Mouse (Mus musculus): ENCODE data around the gene Ppm1a. TPM values are rescaled to one million over a fixed set of nuclear protein-coding genes. Genes with fewer than 3 reads are reported as not detected.

Ppm1a gene
- total RNA-seq, 2 experiments from 2014 or later = 252 to 260 TPM

DNA sequence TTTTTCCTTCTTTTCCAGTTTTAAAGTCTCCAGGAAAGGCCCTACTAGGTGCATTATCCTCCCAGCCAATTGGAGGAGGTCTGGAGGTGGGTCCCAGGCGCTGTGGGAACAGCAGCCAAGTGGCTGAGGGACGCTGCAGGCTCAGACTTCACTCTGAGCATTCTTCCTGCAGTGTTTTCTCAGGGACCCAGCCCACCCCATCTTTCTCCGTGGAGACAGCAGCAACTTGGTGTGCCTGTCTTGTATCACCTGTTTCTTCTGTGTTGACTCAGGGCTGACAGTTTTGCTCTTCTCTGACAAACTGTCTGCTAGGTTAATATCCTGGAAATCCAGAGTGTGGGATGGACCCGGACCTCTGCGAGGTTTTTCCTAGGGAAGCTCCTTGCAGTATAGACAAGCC, 68.4 kb downstream of the Ppm1a start:
- no peak for DNase-seq

DNA sequence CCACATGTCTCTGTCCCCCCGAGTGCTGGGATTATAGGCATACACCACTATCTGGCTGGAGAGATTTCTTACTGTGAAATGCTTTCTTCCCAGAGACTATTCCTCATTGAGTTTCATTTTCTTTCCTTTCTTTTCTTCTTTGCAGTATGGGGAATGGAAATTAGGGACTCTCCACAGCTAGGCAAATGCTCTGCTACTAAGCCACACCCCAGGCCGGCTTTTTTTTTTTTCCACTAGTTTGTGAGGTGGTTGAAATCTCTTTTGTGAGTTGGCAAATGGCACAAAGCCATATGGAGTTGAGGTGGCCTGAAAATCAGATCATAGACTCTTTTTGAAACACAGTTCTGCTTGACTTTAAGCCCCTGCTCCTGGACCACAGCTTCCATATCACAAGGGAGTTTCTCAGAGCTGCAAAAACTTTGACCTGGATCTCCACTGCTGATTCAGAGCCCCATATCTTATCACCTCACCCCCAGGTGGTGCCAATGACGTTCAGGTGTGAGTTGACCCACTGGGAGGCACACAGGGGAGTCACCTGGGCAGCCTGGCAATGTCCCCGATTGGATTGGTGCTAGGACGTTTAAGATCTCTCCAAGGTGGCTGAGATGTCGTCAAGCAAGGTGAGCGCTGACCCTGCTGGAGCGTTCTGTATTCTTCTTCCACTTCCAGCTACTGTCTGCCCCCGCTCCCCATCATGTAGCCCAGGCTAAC, 71.7 kb downstream of the Ppm1a start:
- DNase-seq = no peak

DNA sequence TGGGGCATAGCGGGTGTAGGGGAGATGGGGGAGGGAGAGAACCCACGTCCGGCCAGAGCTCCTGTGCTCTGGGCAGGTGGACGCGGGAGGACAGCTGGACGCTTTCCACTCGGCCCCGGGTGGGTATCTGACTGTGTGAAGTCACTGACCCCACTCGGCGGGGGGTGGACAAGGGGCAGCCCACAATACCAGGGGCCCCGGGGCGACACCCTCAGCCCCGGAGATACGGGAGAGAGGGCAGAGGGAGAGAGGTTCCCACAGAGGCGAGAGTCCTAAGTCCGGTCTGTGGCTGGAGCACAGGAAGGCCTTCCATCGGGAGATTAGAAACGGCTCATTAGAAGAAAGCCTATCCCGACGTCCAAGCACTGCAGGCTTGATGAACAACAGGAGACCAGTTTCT, 72.5 kb downstream of the Ppm1a start:
- no peak for DNase-seq

DNA sequence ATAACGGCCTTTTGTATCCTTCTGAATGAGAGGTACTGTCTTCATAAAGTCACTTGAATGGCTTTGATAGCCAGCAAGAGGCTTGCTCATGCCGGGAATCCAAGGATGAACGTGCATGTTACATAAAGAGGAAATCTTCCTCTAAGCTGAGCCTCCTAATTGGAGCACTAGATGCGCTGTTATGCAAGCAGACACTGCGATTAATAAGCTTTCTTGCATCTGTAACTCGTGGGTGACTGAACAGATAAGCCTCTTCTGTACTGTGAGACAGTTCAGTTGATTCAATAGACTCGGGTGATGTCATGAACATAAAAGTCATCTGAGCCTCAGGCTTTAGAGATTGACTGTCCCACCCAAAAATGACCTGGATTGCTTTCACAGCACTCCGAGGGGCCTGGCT, 73.1 kb downstream of the Ppm1a start:
- no peak for DNase-seq

DNA sequence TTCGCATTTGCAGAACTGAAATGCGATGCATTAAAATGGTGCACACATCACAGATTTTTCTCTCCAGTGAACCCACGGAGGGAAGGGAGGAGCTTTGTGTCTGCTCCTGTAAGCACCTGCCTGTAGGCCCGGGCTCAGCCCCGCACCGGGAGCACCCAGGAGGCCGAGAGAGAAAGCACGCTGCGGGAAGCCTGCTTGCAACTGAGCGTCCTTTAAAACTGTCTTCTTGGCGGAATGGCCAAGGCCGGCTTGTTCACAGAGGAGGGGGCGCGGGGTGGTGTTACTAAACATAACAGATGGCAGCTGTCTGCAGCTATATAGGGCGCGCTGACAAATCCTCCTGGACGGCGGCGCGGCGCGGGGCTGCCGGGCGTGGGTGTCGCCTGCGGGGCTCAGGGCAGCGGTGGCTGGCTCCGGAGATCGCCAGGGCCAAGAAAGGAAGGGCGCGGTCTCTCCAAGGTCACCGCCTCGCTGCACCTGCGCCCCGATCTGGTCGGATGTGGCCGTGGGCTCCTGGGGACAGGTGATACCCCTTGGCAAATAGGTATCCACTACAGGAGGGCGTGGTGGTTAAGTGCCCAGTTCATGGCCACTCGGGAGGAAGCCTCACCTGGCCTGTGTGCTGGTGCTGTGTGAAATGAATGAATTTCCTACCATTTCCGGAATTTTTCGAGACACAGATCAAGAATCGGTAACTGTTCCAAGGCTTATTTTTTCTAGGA, 74.6 kb downstream of the Ppm1a start:
- peak; percentile 62 for DNase-seq

DNA sequence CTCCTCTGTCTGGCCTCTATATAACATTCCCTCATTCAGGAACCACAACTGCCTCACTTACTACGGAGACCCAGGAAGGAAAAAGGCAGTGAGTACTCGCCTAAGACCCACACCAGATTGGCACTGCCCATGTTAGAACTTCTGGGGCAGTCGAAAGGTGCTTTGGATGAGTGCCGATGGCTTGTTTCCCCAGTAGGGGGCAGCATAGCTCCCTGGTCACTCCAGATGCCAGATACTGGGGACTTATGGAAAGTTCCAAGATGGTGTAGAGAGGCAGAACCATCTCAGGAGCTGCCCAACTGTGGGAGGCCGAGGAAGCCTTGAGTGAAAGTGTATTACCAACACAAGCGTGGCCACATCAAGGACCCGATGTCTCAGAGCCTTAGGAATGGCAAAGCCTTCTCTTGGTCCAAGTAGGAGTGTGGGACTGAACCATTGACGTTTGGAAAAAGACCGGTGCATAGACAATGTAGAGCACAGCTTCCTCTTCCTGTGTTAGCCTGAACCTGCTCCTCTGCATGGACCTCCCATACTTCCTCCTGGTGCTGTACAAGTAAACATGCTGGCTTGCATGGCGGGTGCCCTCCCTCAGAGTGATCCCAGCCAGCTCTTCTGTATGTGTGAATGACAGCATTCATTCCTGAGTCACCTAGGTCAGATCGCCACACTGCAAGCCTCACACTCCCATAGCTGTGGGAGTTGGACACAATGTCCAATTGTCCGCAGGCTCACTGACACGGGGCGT, 77.7 kb downstream of the Ppm1a start:
- DNase-seq = peak; percentile 46

DNA sequence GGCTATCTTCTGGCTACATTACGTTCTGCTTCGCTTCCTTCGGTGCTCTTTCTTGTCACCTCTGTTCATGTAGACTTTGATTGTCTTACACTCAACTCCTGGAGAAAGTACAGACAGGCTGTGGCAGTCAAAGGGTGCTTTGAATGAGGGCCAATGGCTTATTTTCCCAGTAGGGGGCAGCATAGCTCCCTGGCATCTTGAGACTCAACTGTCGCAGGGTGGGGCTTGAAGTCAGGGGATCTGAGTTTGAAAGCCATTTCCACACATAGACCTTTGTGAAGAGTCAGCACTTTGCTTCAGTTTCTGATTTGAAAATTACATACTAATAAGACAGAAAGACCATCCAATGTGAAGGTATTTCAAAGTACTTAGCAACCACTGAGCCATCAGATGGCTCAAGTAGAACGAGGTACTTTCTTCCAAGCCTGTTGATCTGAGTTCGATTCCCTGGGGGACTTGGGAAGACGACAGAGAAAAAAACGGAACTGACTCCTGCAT, 78.3 kb downstream of the Ppm1a start:
- DNase-seq = no peak

DNA sequence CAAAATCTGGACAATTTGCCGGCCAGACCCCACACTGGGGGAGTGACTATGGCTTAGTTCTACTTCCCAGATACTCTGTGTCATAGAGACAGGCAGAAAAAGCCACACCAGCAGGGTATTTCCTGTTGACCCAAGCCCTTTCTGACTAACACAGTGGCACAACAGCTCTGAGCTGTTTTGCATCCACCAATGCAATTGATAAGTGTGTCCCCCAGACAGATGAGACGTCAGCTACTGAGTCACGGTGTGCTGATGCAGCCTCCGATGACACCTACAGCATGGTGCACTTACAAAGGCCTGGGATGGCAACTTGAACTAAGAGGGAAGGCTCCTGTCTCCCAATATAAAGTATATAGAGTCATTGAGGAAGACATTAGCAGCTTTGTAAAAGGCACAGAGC, 80.0 kb downstream of the Ppm1a start:
- no peak for DNase-seq

DNA sequence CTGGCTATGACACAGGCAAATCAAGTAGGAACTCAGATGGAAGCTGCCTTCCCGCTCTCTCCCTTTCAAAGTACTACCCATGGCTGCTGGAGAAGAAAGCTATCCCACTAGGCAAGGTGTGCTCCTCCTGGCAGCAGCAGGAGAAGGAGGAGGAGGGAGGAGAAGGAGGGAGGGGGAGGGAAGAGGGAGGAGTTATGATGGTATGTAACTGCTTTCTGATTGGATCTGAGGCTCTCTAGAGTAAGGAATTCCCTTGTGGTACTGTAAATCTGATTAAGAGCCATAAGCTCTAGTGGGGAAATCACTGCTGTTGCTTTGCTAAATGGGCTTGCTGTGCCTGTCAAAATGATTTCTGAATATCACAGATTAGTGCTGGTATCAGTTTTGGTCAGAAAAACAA, 84.2 kb downstream of the Ppm1a start:
- no peak for DNase-seq

DNA sequence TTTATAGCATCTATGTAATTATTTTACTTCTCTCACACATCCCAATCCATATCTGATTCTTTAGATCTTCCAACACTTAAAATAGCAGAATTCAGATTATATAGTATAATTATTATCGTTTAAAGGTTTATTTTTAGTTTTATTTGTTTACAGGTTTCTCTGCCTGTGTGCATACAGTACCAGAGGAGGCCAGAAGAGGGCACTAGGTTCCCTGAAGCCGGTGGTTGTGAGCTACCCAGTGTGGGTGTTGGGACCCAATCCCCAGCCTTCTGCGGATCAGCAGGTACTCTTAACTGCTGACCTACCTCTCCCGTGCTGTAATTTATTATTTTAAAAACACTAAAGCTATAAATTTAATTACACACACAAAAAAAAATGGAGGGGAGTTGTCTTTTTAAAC, 85.9 kb downstream of the Ppm1a start:
- DNase-seq = no peak

DNA sequence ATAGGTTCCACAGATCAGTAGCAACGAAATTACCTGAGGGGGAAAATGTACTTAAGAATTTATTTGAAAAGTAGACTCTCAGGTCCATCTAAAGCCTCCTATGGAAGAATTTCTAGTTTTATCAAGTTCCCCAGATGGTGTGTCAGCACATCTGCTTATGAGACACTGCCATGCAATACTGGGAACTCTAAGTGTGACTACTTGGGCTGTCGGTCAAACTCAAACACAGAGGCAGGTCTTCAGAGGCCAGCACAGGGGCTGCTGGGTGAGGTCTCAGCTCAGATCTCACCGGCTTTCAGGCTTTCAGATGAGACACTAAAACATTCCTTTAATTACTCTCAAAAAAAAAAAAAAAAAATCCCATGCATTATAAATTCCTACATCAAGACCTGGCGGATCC, 86.3 kb downstream of the Ppm1a start:
- DNase-seq = no peak

DNA sequence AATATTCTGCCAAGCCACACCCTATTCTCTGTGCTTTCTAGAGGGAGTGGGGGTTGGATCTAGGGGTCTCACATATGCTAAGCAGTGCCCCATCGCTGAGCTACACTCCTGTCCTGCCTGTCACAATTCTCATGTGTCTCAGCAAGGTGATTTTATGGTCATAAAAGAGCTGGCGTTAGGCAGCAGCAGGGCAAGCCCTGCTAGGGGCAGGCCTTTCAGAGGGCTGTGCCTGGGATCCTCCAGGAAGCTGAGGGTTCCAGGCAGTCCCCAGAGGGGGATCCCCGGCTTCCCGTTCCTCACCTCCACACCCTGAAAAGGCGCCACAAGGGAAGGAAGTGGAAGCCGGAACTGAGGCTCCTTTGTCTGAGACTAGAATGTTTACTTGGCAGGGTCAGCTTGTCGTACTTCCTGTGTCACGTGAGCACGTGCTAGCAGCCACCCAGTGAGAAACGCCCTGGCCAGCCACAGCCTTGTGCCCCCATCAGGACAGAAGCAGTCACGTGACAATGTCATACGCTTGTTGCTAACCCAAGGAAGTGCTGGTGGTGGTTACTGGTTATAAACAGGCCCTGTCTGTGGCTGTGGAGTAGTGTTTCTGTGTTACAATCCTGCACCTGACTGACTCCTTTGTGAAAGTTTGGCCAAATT, 86.8 kb downstream of the Ppm1a start:
- peak; percentile 73 for DNase-seq

DNA sequence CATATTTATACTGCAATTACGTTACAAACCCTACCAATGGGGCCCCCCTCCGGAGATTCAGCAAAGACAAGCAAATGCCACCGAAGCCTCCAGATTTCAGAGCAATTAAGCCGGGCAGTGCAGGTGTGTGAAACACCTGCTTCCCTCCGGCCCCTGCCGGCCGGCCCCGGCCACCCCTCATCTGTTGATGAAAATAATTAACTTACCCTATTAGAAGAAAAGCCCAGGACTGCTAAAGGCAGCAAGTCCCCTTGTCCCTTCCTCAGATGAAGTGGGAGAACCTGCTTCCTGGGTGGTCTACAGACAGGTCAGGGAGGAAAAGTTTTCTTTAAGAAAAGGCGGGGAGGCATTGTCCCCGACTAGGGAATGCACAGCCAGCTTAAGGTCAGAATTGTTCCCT, 88.7 kb downstream of the Ppm1a start:
- DNase-seq = no peak

DNA sequence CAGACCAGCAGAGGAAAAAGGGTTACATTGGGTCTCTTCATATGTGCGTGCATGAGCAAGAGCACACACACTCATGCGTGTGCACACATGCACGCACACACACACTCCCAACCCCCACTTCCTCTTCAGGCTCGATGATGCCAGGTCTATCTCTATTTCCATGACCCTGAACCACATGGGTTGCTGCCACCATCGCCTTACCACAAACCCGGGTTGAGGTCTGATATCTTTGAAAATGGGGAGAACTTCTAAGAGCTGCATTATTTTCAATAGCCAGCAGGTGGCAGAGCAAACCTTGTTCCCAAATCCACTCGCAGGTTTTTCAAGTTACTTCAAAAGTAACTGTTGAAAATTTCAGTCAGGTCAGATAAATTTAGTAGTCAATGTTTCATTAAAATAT, 90.5 kb downstream of the Ppm1a start:
- DNase-seq = peak; percentile 55

Other genes with a start within 250 kb of the Ppm1a start
- 1 to 10 TPM; 5.5 to 5.8 TPM for gene Pcnx4, start 221.1 kb upstream of the Ppm1a start, total RNA-seq (2021)
- not detected for gene Gm4756, start 107.8 kb upstream of the Ppm1a start, total RNA-seq (2021)
- 100 to 1,000 TPM; 129 to 142 TPM for gene Dhrs7, start 92.5 kb upstream of the Ppm1a start, total RNA-seq (2021)
- not detected for gene Six6, start 182.4 kb downstream of the Ppm1a start, total RNA-seq (2021)
- gene 4930447C04Rik, start 183.3 kb downstream of the Ppm1a start, total RNA-seq (2021) = 1 to 10 TPM; 1.3 to 1.6 TPM

Measured in adrenal gland, postnatal 10 days (tissue).